Mouse (Mus musculus): ENCODE measurements around the gene Cox7a2l. TPM values are rescaled to one million over a fixed set of nuclear protein-coding genes. Genes with fewer than 3 reads are reported as not detected.

The Cox7a2l gene
- polyA plus RNA-seq (2014; fragmentation: Nextera tagmentation; extraction: Ambion mirVana), result 165 and 179 TPM in 2 replicates

DNA sequence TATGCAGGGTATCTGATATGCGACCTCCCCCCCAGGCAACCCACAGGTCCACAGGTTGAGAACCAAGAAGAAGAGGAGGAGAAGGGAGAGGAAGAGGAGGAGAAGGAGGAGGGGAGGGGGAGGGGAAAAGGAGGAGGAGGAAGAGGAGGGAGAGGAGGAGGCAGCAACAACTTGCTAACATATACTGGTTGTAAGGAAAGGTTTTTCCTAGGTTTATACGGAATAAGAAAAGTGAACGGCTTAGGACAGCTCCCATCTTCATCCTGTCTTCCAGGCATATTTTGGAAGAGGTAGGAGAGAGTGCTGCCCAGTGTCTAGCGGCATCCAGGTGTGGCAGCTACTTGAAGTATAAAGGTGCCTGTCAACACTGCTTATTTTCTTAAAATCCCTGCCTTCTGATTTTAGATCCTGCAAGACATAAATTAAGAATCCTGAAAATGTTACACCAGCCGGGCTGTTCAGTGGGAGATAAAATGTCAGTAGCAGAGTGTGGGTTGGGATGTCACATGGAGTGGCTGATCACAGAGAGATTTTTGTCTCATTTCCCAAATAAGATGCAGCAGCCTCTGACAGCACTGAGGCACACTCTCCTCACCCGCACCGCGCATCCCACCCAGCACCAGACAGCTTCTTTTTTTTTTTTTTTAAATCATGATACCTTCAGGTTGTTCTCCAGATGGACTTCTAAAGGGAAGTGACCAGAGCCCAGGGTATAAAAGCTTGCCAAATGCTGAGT is at the start of gene Cox7a2l:
Cox7a2l (minus strand) TSS at position 51 of the 736 bp plus-strand sequence.
- WGBS, result 89% methylated on average over 8 of the region's 8 CpGs
- H3K9ac ChIP-seq (ENCODE audit: low read depth, low read length), result no peak within 1 kb of the TSS
- no peaks in the 10 kb centered on the region for H3K9me3 ChIP-seq (ENCODE audit: control insufficient read depth, low read length)
- DNase-seq (ENCODE audit: low spot score) (no peak), ATAC-seq (ENCODE audit: low FRiP score) (no peak)
- no peaks in the 10 kb centered on the region for H3K27me3 ChIP-seq (ENCODE audit: control insufficient read depth, insufficient read depth, low read length)
- no peak within 1 kb of the TSS for H3K4me3 ChIP-seq (ENCODE audit: low read depth, low read length)
- H3K4me2 ChIP-seq (replicated peaks; ENCODE audit: low read depth, low read length), result no peak within 1 kb of the TSS
- no peaks in the 10 kb centered on the region for H3K36me3 ChIP-seq (ENCODE audit: control insufficient read depth, insufficient read depth, low read length)
- no peak within 1 kb of the TSS for H3K27ac ChIP-seq (ENCODE audit: low read depth, low read length)
- H3K4me1 ChIP-seq (replicated peaks; ENCODE audit: control insufficient read depth, insufficient read depth, low read length), result no peaks in the 10 kb centered on the region

DNA sequence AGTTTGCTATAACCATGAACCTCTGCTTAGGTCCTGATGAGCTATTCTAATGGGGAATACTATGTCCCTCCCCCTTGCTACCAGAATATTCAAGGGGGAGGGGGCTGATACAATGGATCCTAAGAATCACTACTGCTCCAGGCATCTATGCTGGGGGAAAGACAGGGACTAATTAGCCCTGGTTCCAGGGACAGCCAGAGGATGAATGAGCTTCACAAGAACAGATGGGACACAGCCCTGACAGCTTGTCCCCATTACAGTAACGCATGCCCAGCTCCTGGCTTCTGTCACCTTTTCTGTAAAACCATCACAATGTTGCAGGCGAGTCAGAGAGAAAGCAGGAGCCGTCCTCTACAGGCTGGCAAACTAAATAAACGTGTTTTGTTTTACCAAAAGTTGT is 48.4 kb upstream of the Cox7a2l start:
- Histone ChIP-seq H3K27ac (ENCODE audit: low read depth, low read length) (0 out of 2 replicates have a peak overlapping the region, but pooled peaks have one; percentile 30), H3K27me3 (ENCODE audit: control insufficient read depth, insufficient read depth, low read length) (no peaks in the 10 kb centered on the region), H3K9ac (ENCODE audit: low read depth, low read length) (no peak overlapping the region), H3K4me1 (replicated peaks; ENCODE audit: control insufficient read depth, insufficient read depth, low read length) (no peaks in the 10 kb centered on the region), H3K9me3 (ENCODE audit: control insufficient read depth, low read length) (no peaks in the 10 kb centered on the region), H3K36me3 (ENCODE audit: control insufficient read depth, insufficient read depth, low read length) (no peaks in the 10 kb centered on the region), H3K4me2 (replicated peaks; ENCODE audit: low read depth, low read length) (no peak overlapping the region), H3K4me3 (ENCODE audit: low read depth, low read length) (no peak overlapping the region)
- 50% methylated on average over 4 of the region's 4 CpGs for WGBS
- peak; percentile 84 for ATAC-seq (ENCODE audit: low FRiP score)
- peak; percentile 47 for DNase-seq (ENCODE audit: low spot score)

DNA sequence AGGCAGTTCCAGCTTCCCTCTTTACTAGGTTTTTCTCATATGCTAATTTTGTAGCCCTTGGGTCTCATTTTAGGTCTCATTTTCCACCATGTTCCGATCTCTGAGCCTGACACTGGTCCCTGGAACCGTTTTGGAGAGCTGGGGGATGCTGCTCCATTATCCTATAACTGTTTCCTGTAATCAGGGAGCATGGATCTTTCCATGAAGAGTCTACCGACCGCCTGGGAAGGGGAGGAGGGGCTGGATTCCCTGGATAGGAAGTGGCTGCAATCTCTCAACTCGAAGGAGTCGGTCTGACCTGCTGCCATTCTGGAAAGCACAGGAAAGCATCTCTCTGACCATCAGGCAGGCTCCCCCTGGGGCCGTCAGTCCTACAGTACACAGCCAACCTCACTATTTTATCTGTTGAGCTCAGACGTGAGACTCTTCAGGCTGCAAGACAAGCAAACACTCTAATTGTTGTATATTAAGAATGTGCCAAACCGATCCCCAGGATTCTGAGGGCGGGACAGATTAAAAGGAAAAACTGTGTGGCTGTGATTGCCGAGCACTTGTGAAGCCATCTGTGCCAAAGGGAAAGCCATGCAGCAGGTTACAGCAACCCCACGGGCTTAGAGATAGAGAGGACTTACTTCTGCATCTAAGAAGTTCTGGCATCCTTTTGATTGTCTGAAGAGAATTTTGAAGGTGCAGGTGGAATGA is 47.1 kb upstream of the Cox7a2l start:
- H3K9me3 ChIP-seq (ENCODE audit: control insufficient read depth, low read length), result no peaks in the 10 kb centered on the region
- ATAC-seq (ENCODE audit: low FRiP score) (no peak), DNase-seq (ENCODE audit: low spot score) (no peak)
- H3K9ac ChIP-seq (ENCODE audit: low read depth, low read length), result no peak overlapping the region
- H3K4me3 ChIP-seq (ENCODE audit: low read depth, low read length), result no peak overlapping the region
- no peaks in the 10 kb centered on the region for H3K27me3 ChIP-seq (ENCODE audit: control insufficient read depth, insufficient read depth, low read length)
- no peak overlapping the region for H3K4me2 ChIP-seq (replicated peaks; ENCODE audit: low read depth, low read length)
- H3K27ac ChIP-seq (ENCODE audit: low read depth, low read length), result no peak overlapping the region
- WGBS, result 70% methylated on average over 12 of the region's 12 CpGs
- H3K4me1 ChIP-seq (replicated peaks; ENCODE audit: control insufficient read depth, insufficient read depth, low read length), result no peaks in the 10 kb centered on the region
- no peaks in the 10 kb centered on the region for H3K36me3 ChIP-seq (ENCODE audit: control insufficient read depth, insufficient read depth, low read length)

DNA sequence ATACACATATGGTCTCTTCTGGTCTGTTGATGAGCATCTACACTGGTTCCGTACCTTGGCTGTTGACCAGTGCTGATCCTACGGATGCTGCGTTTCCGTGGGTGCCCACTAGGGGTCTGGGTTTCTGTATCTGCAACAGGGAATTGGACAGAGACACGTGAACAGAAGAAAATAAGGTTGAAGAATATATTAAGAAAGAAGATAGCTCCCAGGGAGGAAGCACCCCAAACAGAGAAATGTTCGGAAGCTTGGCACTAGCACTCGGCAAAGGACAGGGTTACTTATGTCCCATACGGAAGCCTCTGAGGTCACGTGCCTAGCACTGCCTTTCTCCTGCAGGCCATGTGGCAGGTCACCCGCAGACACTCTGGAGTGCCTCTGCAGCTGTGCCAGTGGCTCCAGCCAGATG is 46.6 kb upstream of the Cox7a2l start:
- Histone ChIP-seq H3K27me3 (ENCODE audit: control insufficient read depth, insufficient read depth, low read length) (no peaks in the 10 kb centered on the region), H3K36me3 (ENCODE audit: control insufficient read depth, insufficient read depth, low read length) (no peaks in the 10 kb centered on the region), H3K4me1 (replicated peaks; ENCODE audit: control insufficient read depth, insufficient read depth, low read length) (no peaks in the 10 kb centered on the region), H3K9me3 (ENCODE audit: control insufficient read depth, low read length) (no peaks in the 10 kb centered on the region), H3K27ac (ENCODE audit: low read depth, low read length) (no peak overlapping the region), H3K4me3 (ENCODE audit: low read depth, low read length) (no peak overlapping the region), H3K4me2 (replicated peaks; ENCODE audit: low read depth, low read length) (no peak overlapping the region), H3K9ac (ENCODE audit: low read depth, low read length) (no peak overlapping the region)
- DNase-seq (ENCODE audit: low spot score) (peak; percentile 69), ATAC-seq (ENCODE audit: low FRiP score) (no peak)
- WGBS, result 50% methylated on average over 10 of the region's 10 CpGs

DNA sequence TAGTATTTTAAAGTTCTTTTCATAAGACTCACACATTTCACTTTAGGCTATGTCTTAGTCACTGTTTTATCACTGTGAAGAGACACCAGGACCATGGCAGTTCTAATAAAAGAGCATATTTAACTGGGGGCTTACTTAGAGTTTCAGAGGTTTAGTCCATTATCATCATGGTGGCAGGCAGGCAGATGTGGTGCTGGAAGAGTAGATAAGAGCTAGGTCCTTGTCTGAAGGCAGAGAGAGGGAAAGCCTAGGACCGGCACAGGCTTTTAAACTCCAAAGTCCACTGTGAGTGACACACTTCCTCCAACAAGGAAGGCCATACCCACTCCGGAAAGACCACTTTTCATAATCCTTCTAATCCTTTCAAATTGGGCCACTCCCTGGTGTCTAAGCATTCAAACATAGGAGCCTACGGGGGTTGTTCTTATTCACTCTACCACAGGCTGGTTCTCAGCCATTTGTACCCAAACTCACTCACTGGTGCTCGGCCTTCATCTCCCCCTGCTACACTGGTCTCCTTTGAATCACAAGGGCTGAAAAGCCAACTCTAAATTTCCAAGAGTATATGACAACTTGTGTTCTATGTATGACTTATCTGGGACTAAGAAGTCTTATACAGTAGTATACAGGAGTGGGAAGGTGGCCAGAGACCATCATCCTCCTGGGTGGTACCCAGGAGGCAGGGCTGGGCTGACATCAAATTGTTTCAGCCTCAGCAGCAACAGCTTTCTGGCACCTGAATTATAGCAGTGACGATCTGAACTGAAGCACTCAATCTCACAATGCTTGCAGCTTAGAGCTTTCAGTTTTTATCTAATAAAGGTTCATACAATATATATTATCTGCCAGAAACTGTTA is 45.3 kb upstream of the Cox7a2l start:
- WGBS, result 93% methylated on average over 5 of the region's 5 CpGs
- Histone ChIP-seq H3K27me3 (ENCODE audit: control insufficient read depth, insufficient read depth, low read length) (no peaks in the 10 kb centered on the region), H3K4me1 (replicated peaks; ENCODE audit: control insufficient read depth, insufficient read depth, low read length) (no peaks in the 10 kb centered on the region), H3K9ac (ENCODE audit: low read depth, low read length) (no peak overlapping the region), H3K4me2 (replicated peaks; ENCODE audit: low read depth, low read length) (no peak overlapping the region), H3K27ac (ENCODE audit: low read depth, low read length) (no peak overlapping the region), H3K36me3 (ENCODE audit: control insufficient read depth, insufficient read depth, low read length) (no peaks in the 10 kb centered on the region), H3K9me3 (ENCODE audit: control insufficient read depth, low read length) (no peaks in the 10 kb centered on the region), H3K4me3 (ENCODE audit: low read depth, low read length) (no peak overlapping the region)
- no peak for DNase-seq (ENCODE audit: low spot score)
- ATAC-seq (ENCODE audit: low FRiP score), result no peak

DNA sequence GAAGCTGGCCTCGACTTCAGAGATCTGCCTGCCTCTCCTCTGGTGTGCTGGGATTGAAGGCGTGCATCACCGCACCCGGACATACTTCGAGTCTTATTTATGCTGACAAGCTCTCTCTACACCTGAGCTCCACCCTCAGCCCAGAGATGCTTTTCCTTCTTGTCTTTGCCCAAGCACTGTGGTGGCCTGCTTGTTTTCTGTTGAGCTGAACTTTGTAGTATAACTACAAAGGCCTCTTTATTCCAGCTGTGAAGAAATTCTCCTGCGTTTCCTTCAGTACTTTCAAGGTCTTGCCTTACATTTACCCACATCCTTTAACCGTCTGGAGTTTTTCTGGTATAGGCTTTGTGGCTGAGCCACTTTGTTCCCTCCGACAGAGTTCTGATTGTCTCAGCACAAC is 42.0 kb upstream of the Cox7a2l start:
- Histone ChIP-seq H3K9ac (ENCODE audit: low read depth, low read length) (no peak overlapping the region), H3K27ac (ENCODE audit: low read depth, low read length) (no peak overlapping the region), H3K4me2 (replicated peaks; ENCODE audit: low read depth, low read length) (no peak overlapping the region), H3K4me3 (ENCODE audit: low read depth, low read length) (no peak overlapping the region), H3K4me1 (replicated peaks; ENCODE audit: control insufficient read depth, insufficient read depth, low read length) (no peaks in the 10 kb centered on the region), H3K9me3 (ENCODE audit: control insufficient read depth, low read length) (no peaks in the 10 kb centered on the region), H3K27me3 (ENCODE audit: control insufficient read depth, insufficient read depth, low read length) (no peaks in the 10 kb centered on the region), H3K36me3 (ENCODE audit: control insufficient read depth, insufficient read depth, low read length) (no peaks in the 10 kb centered on the region)
- ATAC-seq (ENCODE audit: low FRiP score), result no peak
- no peak for DNase-seq (ENCODE audit: low spot score)
- 73% methylated on average over 8 of the region's 8 CpGs for WGBS

DNA sequence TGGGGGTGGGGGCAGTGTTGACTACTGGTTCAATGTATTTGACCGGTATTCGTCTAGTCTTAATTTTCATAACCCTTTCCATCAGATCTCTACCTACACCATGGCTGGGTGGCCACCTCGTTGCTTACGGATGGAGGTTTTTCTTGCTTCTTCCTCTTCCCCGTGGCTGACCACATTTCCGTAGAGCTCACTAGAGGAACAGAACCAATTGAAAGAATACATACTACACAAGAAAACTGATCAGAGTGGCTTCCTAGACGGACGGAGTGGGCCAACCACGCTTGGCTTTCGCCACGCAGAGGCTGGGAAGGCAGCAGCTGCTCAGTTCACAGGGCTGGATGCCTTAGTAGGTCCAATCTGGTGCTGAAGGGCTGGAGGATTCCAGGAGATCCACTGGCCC is 38.7 kb upstream of the Cox7a2l start:
- Histone ChIP-seq H3K27me3 (ENCODE audit: control insufficient read depth, insufficient read depth, low read length) (no peaks in the 10 kb centered on the region), H3K4me2 (replicated peaks; ENCODE audit: low read depth, low read length) (no peak overlapping the region), H3K9ac (ENCODE audit: low read depth, low read length) (no peak overlapping the region), H3K36me3 (ENCODE audit: control insufficient read depth, insufficient read depth, low read length) (no peaks in the 10 kb centered on the region), H3K4me3 (ENCODE audit: low read depth, low read length) (no peak overlapping the region), H3K9me3 (ENCODE audit: control insufficient read depth, low read length) (no peaks in the 10 kb centered on the region), H3K27ac (ENCODE audit: low read depth, low read length) (no peak overlapping the region), H3K4me1 (replicated peaks; ENCODE audit: control insufficient read depth, insufficient read depth, low read length) (no peaks in the 10 kb centered on the region)
- DNase-seq (ENCODE audit: low spot score) (no peak), ATAC-seq (ENCODE audit: low FRiP score) (no peak)
- 96% methylated on average over 11 of the region's 11 CpGs for WGBS

DNA sequence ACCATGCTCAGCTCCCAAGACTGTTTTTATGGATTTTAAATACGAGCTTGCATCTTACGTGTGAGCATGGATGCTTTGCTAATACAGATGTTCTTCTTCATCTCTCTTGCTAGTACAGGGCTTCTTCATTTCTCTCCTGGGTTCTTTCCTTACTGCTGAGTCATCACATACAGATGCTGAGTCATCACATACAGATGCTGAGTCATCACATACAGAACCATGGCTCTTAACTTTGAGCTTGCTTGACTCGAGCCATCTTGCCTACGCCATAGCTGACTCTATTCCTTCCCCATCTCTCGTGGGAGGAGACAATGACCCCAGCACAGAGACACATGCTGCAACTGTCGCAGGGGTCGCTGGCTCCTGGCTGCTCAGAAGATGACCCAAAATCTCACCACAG is 37.9 kb upstream of the Cox7a2l start:
- H3K9ac ChIP-seq (ENCODE audit: low read depth, low read length), result no peak overlapping the region
- H3K4me3 ChIP-seq (ENCODE audit: low read depth, low read length), result no peak overlapping the region
- DNase-seq (ENCODE audit: low spot score), result no peak
- no peak for ATAC-seq (ENCODE audit: low FRiP score)
- H3K9me3 ChIP-seq (ENCODE audit: control insufficient read depth, low read length), result no peaks in the 10 kb centered on the region
- H3K4me2 ChIP-seq (replicated peaks; ENCODE audit: low read depth, low read length), result no peak overlapping the region
- H3K4me1 ChIP-seq (replicated peaks; ENCODE audit: control insufficient read depth, insufficient read depth, low read length), result no peaks in the 10 kb centered on the region
- H3K36me3 ChIP-seq (ENCODE audit: control insufficient read depth, insufficient read depth, low read length), result no peaks in the 10 kb centered on the region
- H3K27me3 ChIP-seq (ENCODE audit: control insufficient read depth, insufficient read depth, low read length), result no peaks in the 10 kb centered on the region
- WGBS, result 88% methylated on average over 7 of the region's 7 CpGs
- no peak overlapping the region for H3K27ac ChIP-seq (ENCODE audit: low read depth, low read length)

All from hindbrain, embryonic 11.5 days (tissue).